Mouse (Mus musculus) lung, embryonic 16.5 days (tissue): ENCODE measurements at regions not wholly inside any gene's neighbourhood (a gene's known extent, or its start where the extent isn't known, plus 50 kb on each side); places are given as distances from the start of the nearest gene placed in this dataset.
A peak's percentile ranks its signal among the peaks of the same experiment; 100 is the strongest.

Experiments used
- ATAC-seq: fragments of 200-750 bp; cut with Nextera tagmentation; 2 replicates; pipeline ENCODE4 v1.8.0; 2017; ENCODE audit warnings: low read depth, mild to moderate bottlenecking, moderate library complexity
- H3K27ac ChIP-seq: fragments of 300-500 bp; sonication (generic); 2 replicates; pipeline ENCODE4 v1.5.1; 2014; ENCODE audit warnings: mild to moderate bottlenecking, control low read depth, low read length
- H3K27me3 ChIP-seq: fragments of 300-500 bp; sonication (generic); 2 replicates; pipeline ENCODE4 v1.6.1; 2014; ENCODE audit warnings: low read depth, low read length, mixed read lengths; ENCODE audit not compliant: control insufficient read depth, insufficient read depth
- H3K36me3 ChIP-seq: fragments of 300-500 bp; sonication (generic); 2 replicates; pipeline ENCODE4 v1.6.1; 2014; ENCODE audit warnings: low read length; ENCODE audit not compliant: control insufficient read depth, insufficient read depth
- H3K4me1 ChIP-seq: fragments of 300-500 bp; sonication (generic); replicated peaks from 2 replicates; pipeline ENCODE4 v1.6.1; 2014; ENCODE audit warnings: low read length, mixed read lengths; ENCODE audit not compliant: control insufficient read depth, insufficient read depth
- H3K4me2 ChIP-seq: fragments of 300-500 bp; sonication (generic); 2 replicates; pipeline ENCODE4 v1.6.1; 2014; ENCODE audit warnings: low read depth, low read length, control low read depth
- H3K4me3 ChIP-seq: fragments of 300-500 bp; sonication (generic); 2 replicates; pipeline ENCODE4 v1.5.1; 2014; ENCODE audit warnings: mild to moderate bottlenecking, low read length, control low read depth
- H3K9ac ChIP-seq: fragments of 300-500 bp; sonication (generic); 2 replicates; pipeline ENCODE4 v1.6.1; 2014; ENCODE audit warnings: low read length, control low read depth
- H3K9me3 ChIP-seq: fragments of 300-500 bp; sonication (generic); 2 replicates; pipeline ENCODE4 v1.6.1; 2016; ENCODE audit warnings: low read length; ENCODE audit not compliant: control insufficient read depth
- WGBS: fragments of 180-500 bp; shearing (Covaris S2); extraction: QIAGEN DNeasy Blood & Tissue Kit; methylation state at CpG from one replicate; pipeline ENCODE4 v1.1.7; 2014; 5-methylcytosine and 5-hydroxymethylcytosine counted together

DNA sequence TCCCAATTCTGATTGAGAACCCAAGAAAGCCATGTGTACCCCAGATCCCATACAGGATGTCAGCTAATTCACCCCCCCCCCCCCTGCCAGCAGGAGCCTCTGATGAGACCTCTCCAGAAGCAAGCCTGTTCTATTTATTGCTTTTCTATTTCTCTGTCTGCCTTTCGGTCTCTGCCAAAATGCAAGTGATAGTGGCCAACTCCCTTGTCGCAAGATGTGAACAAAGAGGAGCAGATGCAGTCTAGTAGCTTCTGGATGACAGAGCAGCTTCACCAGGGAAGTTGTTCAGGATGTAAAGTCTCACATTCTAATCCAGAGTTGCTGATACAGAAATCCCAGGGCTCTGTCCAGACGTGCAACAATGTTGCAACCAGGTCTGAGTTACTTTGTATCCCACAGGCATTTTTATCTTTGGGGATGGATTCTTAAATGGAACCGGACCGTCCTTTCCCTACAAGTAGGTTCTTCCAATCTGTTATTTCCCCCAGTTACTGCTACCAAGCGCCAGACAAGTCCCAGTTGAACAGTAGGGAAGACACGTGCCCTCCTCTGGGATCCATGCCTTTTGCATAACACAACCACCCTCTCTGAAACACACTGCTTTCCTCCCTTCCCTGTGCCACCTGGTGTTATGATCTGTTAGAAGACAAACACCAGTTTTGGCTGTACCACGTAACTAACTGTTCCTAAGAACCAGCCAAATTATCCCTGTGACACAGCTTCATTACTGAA lies 78.9 kb upstream of the Dapk1 start:
- 61% methylated on average over 8 of the region's 8 CpGs for WGBS

GRCm38 (mm10) chr13:60527806-60528205 lies 73.9 kb upstream of the Dapk1 start:
- H3K4me2 ChIP-seq: no peak overlapping the region
- no peak overlapping the region for H3K4me3 ChIP-seq
- H3K9ac ChIP-seq: no peak overlapping the region
- no peak for ATAC-seq
- no peaks in the 10 kb centered on the region for H3K36me3 ChIP-seq
- no peak overlapping the region for H3K27ac ChIP-seq
- no peaks in the 10 kb centered on the region for H3K9me3 ChIP-seq
- H3K27me3 ChIP-seq: no peaks in the 10 kb centered on the region
- H3K4me1 ChIP-seq: no peaks in the 10 kb centered on the region
- 81% methylated on average over 2 of the region's 2 CpGs for WGBS

More for the DNA sequence above, 78.9 kb upstream of the Dapk1 start:
- Histone ChIP-seq H3K27me3 (no peaks in the 10 kb centered on the region), H3K4me3 (no peak overlapping the region), H3K4me2 (no peak overlapping the region), H3K9me3 (no peaks in the 10 kb centered on the region), H3K27ac (no peak overlapping the region), H3K9ac (no peak overlapping the region), H3K4me1 (no peaks in the 10 kb centered on the region), H3K36me3 (no peaks in the 10 kb centered on the region)
- ATAC-seq: peak; percentile 34; the same call in 1 of the 2 replicates

- no peaks in the 10 kb centered on the region for H3K9me3 ChIP-seq
- no peak overlapping the region for H3K27ac ChIP-seq
- no peak overlapping the region for H3K4me3 ChIP-seq
- ATAC-seq: no peak
- H3K36me3 ChIP-seq: no peaks in the 10 kb centered on the region
- no peak overlapping the region for H3K4me2 ChIP-seq
- H3K27me3 ChIP-seq: no peaks in the 10 kb centered on the region
- WGBS: 14% methylated on average over 1 of the region's 1 CpGs
- no peak overlapping the region for H3K9ac ChIP-seq
- H3K4me1 ChIP-seq: no peaks in the 10 kb centered on the region
Measured at GRCm38 (mm10) chr13:60528819-60529218, 72.9 kb upstream of the Dapk1 start.

- Histone ChIP-seq H3K36me3 (no peaks in the 10 kb centered on the region), H3K4me1 (0 out of 2 replicates have a peak, but pooled peaks cover 4% of the 10 kb centered on the region), H3K9me3 (no peaks in the 10 kb centered on the region), H3K4me2 (no peak overlapping the region), H3K4me3 (no peak overlapping the region), H3K27ac (no peak overlapping the region), H3K9ac (no peak overlapping the region), H3K27me3 (no peaks in the 10 kb centered on the region)
- WGBS: 40% methylated on average over 6 of the region's 6 CpGs
- ATAC-seq: no peak
Measured at GRCm38 (mm10) chr13:60529381-60530069, 72.2 kb upstream of the Dapk1 start.

DNA sequence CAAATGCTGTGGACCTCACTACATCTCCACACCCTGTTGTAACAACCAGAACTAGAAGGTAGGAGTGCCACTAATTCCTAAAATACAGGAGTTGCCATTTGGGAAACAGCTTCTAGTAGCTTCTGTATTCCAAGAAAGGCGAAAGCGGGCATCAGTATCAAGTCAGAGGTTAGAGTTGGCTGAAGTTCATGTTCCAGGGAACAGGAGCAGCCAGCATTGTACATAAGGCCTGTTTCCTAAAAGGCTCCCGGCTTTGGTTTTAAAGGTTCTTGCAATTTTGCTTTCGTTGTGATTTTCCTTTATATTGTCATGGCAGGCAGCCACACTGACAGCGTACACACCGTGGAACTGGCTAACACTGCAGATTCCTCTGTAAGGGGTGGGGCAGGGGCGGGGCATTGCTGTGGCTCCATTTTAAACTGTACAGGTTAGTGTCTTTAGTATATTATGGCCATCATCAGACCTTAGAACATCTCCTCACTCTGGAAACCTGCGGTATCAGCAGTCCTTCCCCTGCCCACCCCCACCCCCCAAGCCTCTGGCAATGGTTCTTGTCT lies 67.8 kb upstream of the Dapk1 start:
- Histone ChIP-seq H3K4me2 (no peak overlapping the region), H3K36me3 (no peaks in the 10 kb centered on the region), H3K27me3 (no peaks in the 10 kb centered on the region), H3K4me1 (0 out of 2 replicates have a peak, but pooled peaks cover 8% of the 10 kb centered on the region), H3K27ac (no peak overlapping the region), H3K9me3 (no peaks in the 10 kb centered on the region), H3K4me3 (no peak overlapping the region), H3K9ac (no peak overlapping the region)
- 51% methylated on average over 8 of the region's 8 CpGs for WGBS
- ATAC-seq: 0 out of 2 replicates have a peak, but pooled peaks have one; percentile 54

DNA sequence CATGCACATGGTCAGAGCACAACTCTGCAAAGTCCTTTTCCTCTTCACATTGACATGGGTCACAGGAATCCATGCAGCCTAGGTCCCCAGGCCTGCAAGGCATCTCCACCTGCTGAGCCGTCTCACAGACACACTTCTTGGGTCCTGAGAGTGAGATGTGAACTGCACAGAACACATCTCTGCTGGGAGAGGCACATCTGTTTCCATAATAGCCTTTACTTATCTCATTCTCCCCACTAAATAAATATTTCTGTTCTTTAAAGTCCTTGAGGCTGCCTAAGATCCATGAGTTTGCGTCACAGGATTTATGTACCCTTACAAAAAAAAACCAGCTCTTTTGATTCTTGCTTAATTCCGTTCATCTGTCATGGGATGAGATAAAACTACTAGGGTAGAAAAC lies 67.2 kb upstream of the Dapk1 start:
- WGBS: 18% methylated on average over 3 of the region's 3 CpGs
- Histone ChIP-seq H3K27ac (no peak overlapping the region), H3K4me3 (no peak overlapping the region), H3K9me3 (no peaks in the 10 kb centered on the region), H3K9ac (no peak overlapping the region), H3K27me3 (no peaks in the 10 kb centered on the region), H3K36me3 (no peaks in the 10 kb centered on the region), H3K4me2 (no peak overlapping the region), H3K4me1 (0 out of 2 replicates have a peak, but pooled peaks cover 8% of the 10 kb centered on the region)
- 0 out of 2 replicates have a peak, but pooled peaks have one; percentile 28 for ATAC-seq

GRCm38 (mm10) chr13:60535045-60535444 lies 66.7 kb upstream of the Dapk1 start:
- Histone ChIP-seq H3K9ac (no peak overlapping the region), H3K4me2 (no peak overlapping the region), H3K27me3 (no peaks in the 10 kb centered on the region), H3K36me3 (no peaks in the 10 kb centered on the region), H3K27ac (no peak overlapping the region), H3K4me3 (no peak overlapping the region), H3K9me3 (no peaks in the 10 kb centered on the region), H3K4me1 (0 out of 2 replicates have a peak, but pooled peaks cover 8% of the 10 kb centered on the region)
- WGBS: 45% methylated on average over 7 of the region's 7 CpGs
- ATAC-seq: no peak

DNA sequence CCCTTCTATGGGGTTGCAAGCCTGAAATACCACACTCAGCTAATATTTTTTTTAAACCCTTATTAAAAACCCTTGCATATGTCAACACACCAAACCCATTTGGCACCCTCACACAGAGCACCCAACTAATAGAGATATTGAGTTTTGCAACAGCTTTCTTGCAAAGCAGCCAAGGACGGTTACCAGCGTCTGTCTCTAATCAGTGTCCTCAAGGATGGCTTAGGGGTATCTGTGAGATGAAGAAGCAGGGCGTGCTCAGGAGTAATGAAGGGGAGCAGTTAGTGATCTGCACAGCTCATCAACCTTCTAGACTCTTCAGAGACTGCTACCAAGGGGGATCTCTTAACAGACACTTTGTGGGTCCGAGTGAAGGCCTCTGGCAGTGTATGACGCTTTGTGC lies 65.0 kb upstream of the Dapk1 start:
- H3K36me3 ChIP-seq: no peaks in the 10 kb centered on the region
- WGBS: 85% methylated on average over 5 of the region's 5 CpGs
- H3K9me3 ChIP-seq: no peaks in the 10 kb centered on the region
- no peak overlapping the region for H3K4me3 ChIP-seq
- no peak overlapping the region for H3K4me2 ChIP-seq
- no peak overlapping the region for H3K9ac ChIP-seq
- H3K27me3 ChIP-seq: no peaks in the 10 kb centered on the region
- no peak overlapping the region for H3K27ac ChIP-seq
- ATAC-seq: no peak
- H3K4me1 ChIP-seq: 0 out of 2 replicates have a peak, but pooled peaks cover 8% of the 10 kb centered on the region

GRCm38 (mm10) chr13:60538110-60538509 lies 63.6 kb upstream of the Dapk1 start:
- Histone ChIP-seq H3K27ac (no peak overlapping the region), H3K27me3 (no peaks in the 10 kb centered on the region), H3K4me1 (0 out of 2 replicates have a peak, but pooled peaks cover 8% of the 10 kb centered on the region), H3K4me3 (no peak overlapping the region), H3K36me3 (no peaks in the 10 kb centered on the region), H3K9ac (no peak overlapping the region), H3K4me2 (no peak overlapping the region), H3K9me3 (no peaks in the 10 kb centered on the region)
- WGBS: 56% methylated on average over 8 of the region's 8 CpGs
- no peak for ATAC-seq
